ENCODE assay signal across 18 mouse cellular contexts in genomic region chr7:98777304-98777849, GRCm38 (mm10). TPM values are rescaled to one million over a fixed set of nuclear protein-coding genes. Genes with fewer than 3 reads are reported as not detected.
DNase-seq lines count a peak whose midpoint lies in the region; ATAC-seq and TF ChIP-seq lines count a peak whose summit lies in the region.
"Had no signal": no experiment of that assay in that cellular context is flagged by ENCODE, and none has a peak within 500 bp of the region (broad histone marks: within the 10 kb centered on the region; RNA-seq: fewer than 3 reads in every experiment).

No protein-coding gene starts in this region.

- H3K9me3 ChIP-seq in kidney, embryonic 14.5 days (ENCODE audit: control insufficient read depth, low read length): no peaks in the 10 kb centered on the region
- no peaks in the 10 kb centered on the region for H3K9me3 ChIP-seq in liver, embryonic 12.5 days (replicated peaks)
- no peaks in the 10 kb centered on the region for H3K9me3 ChIP-seq in neural tube, embryonic 11.5 days (ENCODE audit: control insufficient read depth, low read length)
- H3K9me3 ChIP-seq: forebrain, embryonic 12.5 days; heart, embryonic 13.5 days; hindbrain, embryonic 15.5 days had no signal

- no peaks in the 10 kb centered on the region for H3K36me3 ChIP-seq in kidney, embryonic 14.5 days (ENCODE audit: control insufficient read depth, insufficient read depth, low read length)
- no peaks in the 10 kb centered on the region for H3K36me3 ChIP-seq in kidney, adult 2 months (ENCODE audit: control insufficient read depth, insufficient read depth, low read length)
- no peaks in the 10 kb centered on the region for H3K36me3 ChIP-seq in liver, embryonic 12.5 days
- H3K36me3 ChIP-seq in neural tube, embryonic 11.5 days (ENCODE audit: control insufficient read depth, insufficient read depth, low read length): no peaks in the 10 kb centered on the region
- H3K36me3 ChIP-seq: forebrain, embryonic 12.5 days; heart, embryonic 13.5 days; hindbrain, embryonic 15.5 days had no signal

- TF ChIP-seq POLR2A in kidney, adult 2 months (IDR thresholded peaks at IDR 0.05; ENCODE audit: low read depth, low read length): no peak

- no peak for DNase-seq in kidney, adult 2 months
- no peak for DNase-seq in liver
- DNase-seq in neural tube, embryonic 11.5 days (ENCODE audit: low spot score): peak; percentile 9
- no peak for DNase-seq in neural tube, embryonic 10.5 days (ENCODE audit: extremely low spot score, low spot score)
- no peak for DNase-seq in urinary bladder, postnatal 14 days (ENCODE audit: low spot score)
- DNase-seq: adrenal gland, postnatal 36 days; B cell, adult 2 months; cerebellum, adult 2 months; cerebellum, postnatal 36 days; midbrain, embryonic 14.5 days; right cerebral cortex, postnatal 25 days; thymus, adult 2 months had no signal

- TF ChIP-seq CTCF in kidney, adult 2 months (conservative IDR thresholded peaks at IDR 0.05; ENCODE audit: insufficient read depth, insufficient read length, low read depth, low read length): no peak

- H3K27me3 ChIP-seq in kidney, embryonic 14.5 days (ENCODE audit: control insufficient read depth, insufficient read depth, low read length): no peaks in the 10 kb centered on the region; the same call in 1 of the 2 replicates
- H3K27me3 ChIP-seq in kidney, adult 2 months (replicated peaks; ENCODE audit: control insufficient read depth, insufficient read depth, low read length): no peaks in the 10 kb centered on the region
- peaks cover 5% of the 10 kb centered on the region for H3K27me3 ChIP-seq in liver, embryonic 12.5 days (replicated peaks)
- H3K27me3 ChIP-seq in neural tube, embryonic 11.5 days (ENCODE audit: control insufficient read depth, insufficient read depth, low read length): no peaks in the 10 kb centered on the region
- H3K27me3 ChIP-seq: heart, embryonic 13.5 days; hindbrain, embryonic 15.5 days had no signal

- 19% methylated on average over 3 of the region's 3 CpGs for WGBS in kidney, embryonic 14.5 days
- WGBS in kidney, adult 2 months: 45% methylated on average over 3 of the region's 3 CpGs
- 53% methylated on average over 3 of the region's 3 CpGs for WGBS in liver, embryonic 12.5 days (ENCODE audit: insufficient replicate concordance)
- WGBS in neural tube, embryonic 11.5 days: 52% methylated on average over 3 of the region's 3 CpGs

- H3K4me2 ChIP-seq in kidney, embryonic 14.5 days (replicated peaks; ENCODE audit: low read depth, low read length): no peak overlapping the region
- no peak overlapping the region for H3K4me2 ChIP-seq in liver, embryonic 12.5 days
- no peak overlapping the region for H3K4me2 ChIP-seq in neural tube, embryonic 11.5 days (ENCODE audit: low read depth)
- H3K4me2 ChIP-seq: forebrain, embryonic 12.5 days; heart, embryonic 13.5 days; hindbrain, embryonic 15.5 days had no signal

- peak; percentile 83 for ATAC-seq in kidney, embryonic 14.5 days (ENCODE audit: low FRiP score, low TSS enrichment)
- peak; percentile 30; the same call in 1 of the 2 replicates for ATAC-seq in liver, embryonic 12.5 days
- ATAC-seq in neural tube, embryonic 11.5 days (ENCODE audit: insufficient read depth, low FRiP score, low TSS enrichment): no peak

- H3K4me1 ChIP-seq in kidney, embryonic 14.5 days (ENCODE audit: control insufficient read depth, insufficient read depth, low read length): peaks cover 18% of the 10 kb centered on the region
- H3K4me1 ChIP-seq in kidney, adult 2 months (ENCODE audit: control insufficient read depth, insufficient read depth, low read length): no peaks in the 10 kb centered on the region
- no peaks in the 10 kb centered on the region for H3K4me1 ChIP-seq in liver, embryonic 12.5 days
- H3K4me1 ChIP-seq in neural tube, embryonic 11.5 days (ENCODE audit: control insufficient read depth, insufficient read depth, low read length): no peaks in the 10 kb centered on the region
- H3K4me1 ChIP-seq: forebrain, embryonic 12.5 days; hindbrain, embryonic 15.5 days had no signal

- no peak overlapping the region for H3K4me3 ChIP-seq in kidney, embryonic 14.5 days (ENCODE audit: low read length)
- no peak overlapping the region for H3K4me3 ChIP-seq in kidney, adult 2 months (ENCODE audit: insufficient read depth, low read depth, low read length)
- H3K4me3 ChIP-seq in liver, embryonic 12.5 days: no peak overlapping the region
- H3K4me3 ChIP-seq in neural tube, embryonic 11.5 days (ENCODE audit: low read depth, low read length): no peak overlapping the region
- H3K4me3 ChIP-seq: forebrain, embryonic 12.5 days; heart, embryonic 13.5 days; hindbrain, embryonic 15.5 days had no signal

- no peak overlapping the region for H3K9ac ChIP-seq in kidney, embryonic 14.5 days (ENCODE audit: low read depth, low read length)
- no peak overlapping the region for H3K9ac ChIP-seq in liver, embryonic 12.5 days
- no peak overlapping the region for H3K9ac ChIP-seq in neural tube, embryonic 11.5 days (ENCODE audit: low read length)
- H3K9ac ChIP-seq: forebrain, embryonic 12.5 days; heart, embryonic 13.5 days; hindbrain, embryonic 15.5 days; liver, embryonic 14.5 days had no signal

- no peak overlapping the region; the same call in 1 of the 2 replicates for H3K27ac ChIP-seq in kidney, embryonic 14.5 days (ENCODE audit: low read depth, low read length)
- H3K27ac ChIP-seq in kidney, adult 2 months (ENCODE audit: insufficient read depth, low read depth, low read length): no peak overlapping the region
- H3K27ac ChIP-seq in liver, embryonic 12.5 days: no peak overlapping the region
- H3K27ac ChIP-seq in neural tube, embryonic 11.5 days (ENCODE audit: low read depth, low read length): no peak overlapping the region
- H3K27ac ChIP-seq: forebrain, embryonic 12.5 days; heart, embryonic 13.5 days; hindbrain, embryonic 15.5 days; liver, embryonic 14.5 days had no signal

RNA-seq across cellular contexts. Expression of gene Wnt11, which starts 57.5 kb away (rescaled TPM):
- polyA plus RNA-seq in kidney, embryonic 14.5 days (2014; fragmentation: Nextera tagmentation; extraction: Ambion mirVana): 41.6 and 45.3 TPM in 2 replicates
- 8.1 and 10.1 TPM in 2 replicates for polyA plus RNA-seq in kidney, adult 2 months (2012; rRNA removed)
- polyA plus RNA-seq in liver, embryonic 12.5 days (2016; fragmentation: Nextera tagmentation; extraction: Ambion mirVana): 3.6 and 3.9 TPM in 2 replicates
- polyA plus RNA-seq in neural tube, embryonic 11.5 days (2014; fragmentation: Nextera tagmentation; extraction: Ambion mirVana): 6.9 and 7.0 TPM in 2 replicates
